Mouse (Mus musculus): ENCODE measurements at regions not wholly inside any gene's neighbourhood (a gene's known extent, or its start where the extent isn't known, plus 50 kb on each side); places are given as distances from the start of the nearest gene placed in this dataset.

DNA sequence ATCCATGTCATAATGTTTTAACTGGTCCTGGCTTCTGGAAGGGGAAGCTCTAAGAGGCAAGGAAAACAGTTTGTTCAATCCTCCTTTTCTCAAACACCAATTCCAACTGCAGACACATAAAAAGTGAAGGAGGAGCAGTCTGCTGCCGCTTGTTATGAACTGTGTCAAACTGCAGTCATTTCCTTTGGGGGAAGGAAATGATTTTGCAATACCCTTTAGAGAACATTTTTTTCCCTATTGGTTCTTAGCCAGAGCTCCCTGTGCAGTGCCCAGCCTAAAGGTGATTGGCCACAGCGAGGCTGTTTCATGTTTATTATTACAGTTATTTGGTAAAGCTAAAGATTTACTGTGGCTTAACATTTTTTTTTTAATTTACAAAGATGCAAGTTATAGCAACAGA lies 1132.6 kb upstream of the Fbxo33 start:
- Histone ChIP-seq H3K27ac (ENCODE audit: insufficient read depth, low read depth, low read length) (no peak overlapping the region), H3K4me1 (ENCODE audit: control insufficient read depth, insufficient read depth, low read length) (peaks cover 2% of the 10 kb centered on the region; the same call in 1 of the 2 replicates), H3K4me3 (ENCODE audit: insufficient read depth, low read length) (no peak overlapping the region)
- TF ChIP-seq CTCF (IDR thresholded peaks at IDR 0.05; ENCODE audit: low read depth, low read length) (no peak), POLR2A (IDR thresholded peaks at IDR 0.05; ENCODE audit: borderline replicate concordance, low read depth, low read length) (no peak)

- no peak overlapping the region for H3K4me3 ChIP-seq (ENCODE audit: insufficient read depth, low read length)
- TF ChIP-seq CTCF (IDR thresholded peaks at IDR 0.05; ENCODE audit: low read depth, low read length) (no peak), POLR2A (IDR thresholded peaks at IDR 0.05; ENCODE audit: borderline replicate concordance, low read depth, low read length) (no peak)
- H3K27ac ChIP-seq (ENCODE audit: insufficient read depth, low read depth, low read length): no peak overlapping the region
- no peaks in the 10 kb centered on the region for H3K4me1 ChIP-seq (ENCODE audit: control insufficient read depth, insufficient read depth, low read length)
These were observed 1124.9 kb upstream of the Fbxo33 start for GRCm38 (mm10) chr12:60344437-60344836.

- H3K27ac ChIP-seq (ENCODE audit: insufficient read depth, low read depth, low read length): no peak overlapping the region
- no peaks in the 10 kb centered on the region for H3K4me1 ChIP-seq (ENCODE audit: control insufficient read depth, insufficient read depth, low read length)
- no peak for TF ChIP-seq POLR2A (IDR thresholded peaks at IDR 0.05; ENCODE audit: borderline replicate concordance, low read depth, low read length)
- no peak for TF ChIP-seq CTCF (IDR thresholded peaks at IDR 0.05; ENCODE audit: low read depth, low read length)
- H3K4me3 ChIP-seq (ENCODE audit: insufficient read depth, low read length): no peak overlapping the region
These were observed 1100.5 kb upstream of the Fbxo33 start for GRCm38 (mm10) chr12:60320063-60320462.

GRCm38 (mm10) chr12:60292591-60292990 lies 1073.1 kb upstream of the Fbxo33 start:
- no peak for TF ChIP-seq CTCF (IDR thresholded peaks at IDR 0.05; ENCODE audit: low read depth, low read length)
- TF ChIP-seq POLR2A (IDR thresholded peaks at IDR 0.05; ENCODE audit: borderline replicate concordance, low read depth, low read length): no peak
- Histone ChIP-seq H3K27ac (ENCODE audit: insufficient read depth, low read depth, low read length) (peak overlapping the region; percentile 99), H3K4me3 (ENCODE audit: insufficient read depth, low read length) (peak overlapping the region; percentile 40; the same call in 1 of the 2 replicates), H3K4me1 (ENCODE audit: control insufficient read depth, insufficient read depth, low read length) (peaks cover 15% of the 10 kb centered on the region)

GRCm38 (mm10) chr12:60288817-60289216 lies 1069.3 kb upstream of the Fbxo33 start:
- TF ChIP-seq CTCF (IDR thresholded peaks at IDR 0.05; ENCODE audit: low read depth, low read length): no peak
- no peak for TF ChIP-seq POLR2A (IDR thresholded peaks at IDR 0.05; ENCODE audit: borderline replicate concordance, low read depth, low read length)
- Histone ChIP-seq H3K4me1 (ENCODE audit: control insufficient read depth, insufficient read depth, low read length) (peaks cover 15% of the 10 kb centered on the region), H3K27ac (ENCODE audit: insufficient read depth, low read depth, low read length) (no peak overlapping the region), H3K4me3 (ENCODE audit: insufficient read depth, low read length) (no peak overlapping the region)

DNA sequence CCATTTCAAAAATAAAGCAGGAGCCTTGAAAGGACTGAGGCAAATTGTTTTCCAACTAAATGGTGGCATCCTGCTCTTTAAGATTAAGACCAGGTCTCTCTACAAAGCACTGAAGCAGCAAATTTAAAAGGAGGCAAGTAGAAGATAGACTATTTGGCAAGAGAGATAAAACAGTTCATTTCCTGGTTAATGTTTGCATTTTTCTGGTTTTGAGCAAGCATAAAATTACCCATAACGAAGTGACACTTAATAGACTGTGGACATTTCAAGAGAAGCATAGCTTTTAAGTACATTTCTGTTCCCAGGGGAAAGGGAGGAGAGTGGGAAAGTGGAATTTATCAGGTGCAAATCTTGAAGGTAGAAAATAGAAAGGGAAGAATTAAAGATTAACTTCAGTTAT lies 1035.8 kb upstream of the Fbxo33 start:
- H3K27ac ChIP-seq (ENCODE audit: insufficient read depth, low read depth, low read length): no peak overlapping the region
- TF ChIP-seq CTCF (IDR thresholded peaks at IDR 0.05; ENCODE audit: low read depth, low read length): no peak
- TF ChIP-seq POLR2A (IDR thresholded peaks at IDR 0.05; ENCODE audit: borderline replicate concordance, low read depth, low read length): no peak
- H3K4me1 ChIP-seq (ENCODE audit: control insufficient read depth, insufficient read depth, low read length): no peaks in the 10 kb centered on the region
- no peak overlapping the region for H3K4me3 ChIP-seq (ENCODE audit: insufficient read depth, low read length)

DNA sequence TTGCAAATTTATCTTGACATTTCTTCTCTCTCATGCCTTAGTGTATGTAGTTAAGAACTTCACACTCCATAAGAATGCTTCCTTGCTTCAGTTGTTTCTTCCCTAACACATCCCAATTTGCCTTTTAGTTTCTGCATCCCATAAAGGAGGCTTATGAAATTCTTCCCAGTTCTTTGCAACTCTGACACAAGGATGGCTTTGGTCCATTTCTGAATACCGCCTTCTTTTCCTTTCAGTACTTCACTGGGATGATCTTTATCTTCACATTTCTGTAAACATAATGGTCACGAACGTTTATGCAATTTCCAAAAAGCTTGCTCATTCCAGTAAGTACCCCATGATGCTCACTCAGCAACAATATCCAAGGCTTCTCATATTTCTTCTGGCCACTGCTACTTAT lies 994.5 kb upstream of the Fbxo33 start:
- Histone ChIP-seq H3K27ac (ENCODE audit: insufficient read depth, low read depth, low read length) (no peak overlapping the region), H3K4me1 (ENCODE audit: control insufficient read depth, insufficient read depth, low read length) (peaks cover 2% of the 10 kb centered on the region; the same call in 1 of the 2 replicates), H3K4me3 (ENCODE audit: insufficient read depth, low read length) (no peak overlapping the region)
- TF ChIP-seq CTCF (IDR thresholded peaks at IDR 0.05; ENCODE audit: low read depth, low read length) (no peak), POLR2A (IDR thresholded peaks at IDR 0.05; ENCODE audit: borderline replicate concordance, low read depth, low read length) (no peak)

GRCm38 (mm10) chr12:60175750-60176149 lies 956.2 kb upstream of the Fbxo33 start:
- H3K27ac ChIP-seq (ENCODE audit: insufficient read depth, low read depth, low read length): no peak overlapping the region
- no peak overlapping the region for H3K4me3 ChIP-seq (ENCODE audit: insufficient read depth, low read length)
- TF ChIP-seq CTCF (IDR thresholded peaks at IDR 0.05; ENCODE audit: low read depth, low read length): no peak
- no peak for TF ChIP-seq POLR2A (IDR thresholded peaks at IDR 0.05; ENCODE audit: borderline replicate concordance, low read depth, low read length)
- H3K4me1 ChIP-seq (ENCODE audit: control insufficient read depth, insufficient read depth, low read length): no peaks in the 10 kb centered on the region

DNA sequence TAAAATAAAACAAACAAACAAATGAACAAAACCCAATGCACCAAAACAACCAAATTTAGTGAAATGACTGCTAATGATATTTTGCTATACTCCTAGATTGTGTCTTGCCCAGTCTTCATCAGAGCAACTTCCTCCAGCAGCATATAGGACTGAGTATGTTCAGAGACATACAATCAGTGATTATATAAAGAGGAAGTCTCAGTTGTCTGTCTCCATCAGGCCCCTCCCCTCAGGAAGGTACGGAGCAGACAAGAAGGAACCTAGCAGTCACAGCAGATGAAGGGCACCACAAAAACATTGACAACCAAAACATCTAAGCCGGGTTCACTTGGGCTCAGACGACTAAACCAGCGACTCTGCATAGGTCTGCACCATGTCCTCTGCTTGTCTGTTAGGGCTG lies 930.7 kb upstream of the Fbxo33 start:
- Histone ChIP-seq H3K4me1 (ENCODE audit: control insufficient read depth, insufficient read depth, low read length) (no peaks in the 10 kb centered on the region), H3K4me3 (ENCODE audit: insufficient read depth, low read length) (no peak overlapping the region), H3K27ac (ENCODE audit: insufficient read depth, low read depth, low read length) (no peak overlapping the region)
- TF ChIP-seq CTCF (IDR thresholded peaks at IDR 0.05; ENCODE audit: low read depth, low read length) (no peak), POLR2A (IDR thresholded peaks at IDR 0.05; ENCODE audit: borderline replicate concordance, low read depth, low read length) (no peak)

- no peak overlapping the region for H3K4me3 ChIP-seq (ENCODE audit: insufficient read depth, low read length)
- no peaks in the 10 kb centered on the region for H3K4me1 ChIP-seq (ENCODE audit: control insufficient read depth, insufficient read depth, low read length)
- H3K27ac ChIP-seq (ENCODE audit: insufficient read depth, low read depth, low read length): no peak overlapping the region
- TF ChIP-seq CTCF (IDR thresholded peaks at IDR 0.05; ENCODE audit: low read depth, low read length) (no peak), POLR2A (IDR thresholded peaks at IDR 0.05; ENCODE audit: borderline replicate concordance, low read depth, low read length) (no peak)
These were observed 927.8 kb upstream of the Fbxo33 start for GRCm38 (mm10) chr12:60147364-60147763.
